Mouse (Mus musculus) bone marrow, adult 2 months (tissue): Measurements from ENCODE around the gene Ccser1. TPM values are rescaled to one million over a fixed set of nuclear protein-coding genes. Genes with fewer than 3 reads are reported as not detected.

Experiments
- H3K27ac ChIP-seq: fragments of 200-500 bp; 2 replicates; pipeline ENCODE4 v1.5.1; 2012; ENCODE audit warnings: low read depth, mild to moderate bottlenecking, control low read depth, inconsistent platforms, low read length; ENCODE audit not compliant: control insufficient read depth, poor library complexity, insufficient read depth
- H3K4me1 ChIP-seq: fragments of 200-500 bp; 2 replicates; pipeline ENCODE4 v1.6.1; 2011; ENCODE audit warnings: low read length; ENCODE audit not compliant: control insufficient read depth, insufficient read depth
- H3K4me3 ChIP-seq: fragments of 200-500 bp; replicated peaks from 2 replicates; pipeline ENCODE3; 2011; ENCODE audit warnings: mild to moderate bottlenecking, low read depth, low read length, control low read depth; ENCODE audit not compliant: control insufficient read depth
- CTCF ChIP-seq: fragments of 200-500 bp; IDR thresholded peaks from 2 replicates; pipeline ENCODE4 v1.5.1; 2011; ENCODE audit warnings: low read length, control low read depth; ENCODE audit not compliant: control insufficient read depth, insufficient read depth
- POLR2A ChIP-seq: fragments of 200-500 bp; IDR thresholded peaks from 2 replicates; pipeline ENCODE4 v1.6.1; 2011; ENCODE audit warnings: low read depth, mild to moderate bottlenecking, control low read depth, low read length, borderline replicate concordance; ENCODE audit not compliant: control insufficient read depth
- WGBS: fragments of 180-500 bp; shearing (Covaris S2); methylation state at CpG from one replicate; pipeline ENCODE4 v1.1.7; 2018; 5-methylcytosine and 5-hydroxymethylcytosine counted together
- polyA plus RNA-seq: library from polyadenylated mRNA; stranded (reverse); fragments of >200 nt; gene quantifications from 2 replicates; pipeline ENCODE4 v1.2.4, GENCODE M21; 2011; ENCODE audit warnings: low replicate concordance; ENCODE audit not compliant: missing spikeins, insufficient read depth, insufficient read length

Gene Ccser1
- polyA plus RNA-seq, 1 experiment = 1.4 TPM

DNA sequence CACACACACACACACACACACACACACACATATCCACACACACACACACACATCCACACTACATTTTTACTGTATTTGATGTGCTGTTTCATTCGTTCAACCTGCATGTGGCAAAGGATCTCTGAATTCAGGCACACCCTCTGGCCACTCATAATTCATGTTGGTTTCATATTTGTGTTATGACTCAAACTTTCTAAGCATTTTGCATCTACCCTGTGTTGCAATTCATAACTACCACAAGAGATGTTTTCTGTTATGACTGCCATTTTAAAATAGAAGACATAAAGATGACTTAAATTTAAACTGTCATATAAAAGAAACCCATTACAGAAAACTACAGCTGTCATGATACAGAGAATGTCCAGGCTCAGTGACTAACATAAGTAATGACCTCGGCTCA, 26.5 kb downstream of the Ccser1 start:
- no peaks in the 10 kb centered on the region for H3K4me1 ChIP-seq
- H3K4me3 ChIP-seq = no peak overlapping the region
- 58% methylated on average over 2 of the region's 2 CpGs for WGBS
- TF ChIP-seq POLR2A (no peak), CTCF (no peak)
- no peak overlapping the region for H3K27ac ChIP-seq

DNA sequence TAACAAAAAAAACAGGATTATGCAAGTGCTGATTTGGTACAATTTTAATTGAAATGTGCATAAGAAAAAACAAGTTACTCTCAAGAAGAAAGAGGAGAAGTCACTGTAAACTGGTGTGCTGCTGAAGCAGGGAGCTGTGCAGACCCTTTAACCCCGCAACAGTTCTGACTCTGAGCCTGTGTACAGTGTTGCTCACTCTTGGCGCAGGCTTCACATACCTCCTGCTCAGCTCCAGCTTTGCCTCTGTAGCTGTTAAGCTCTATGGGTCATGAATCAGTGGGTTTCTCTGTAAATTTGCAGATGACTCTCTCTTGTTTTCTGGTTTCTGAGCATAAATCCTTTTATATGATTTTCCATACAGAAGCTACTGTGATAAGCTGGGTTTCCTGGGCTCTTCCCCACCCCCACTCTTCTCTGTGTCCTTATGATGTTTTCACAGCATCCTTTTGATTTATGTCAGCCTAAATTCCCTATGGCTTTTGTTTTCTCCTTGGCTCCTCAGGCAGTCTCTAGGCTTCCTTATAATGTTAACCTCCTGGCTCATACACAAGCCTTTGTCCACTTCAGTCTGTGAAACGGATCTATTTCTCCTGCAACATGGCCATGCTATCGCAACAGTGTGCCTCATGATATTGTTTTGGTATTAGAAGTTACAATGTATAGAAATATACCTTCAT, 30.1 kb downstream of the Ccser1 start:
- Histone ChIP-seq H3K4me1 (no peaks in the 10 kb centered on the region), H3K4me3 (no peak overlapping the region), H3K27ac (no peak overlapping the region)
- TF ChIP-seq POLR2A = no peak
- no peak for TF ChIP-seq CTCF
- 75% methylated on average over 4 of the region's 4 CpGs for WGBS

DNA sequence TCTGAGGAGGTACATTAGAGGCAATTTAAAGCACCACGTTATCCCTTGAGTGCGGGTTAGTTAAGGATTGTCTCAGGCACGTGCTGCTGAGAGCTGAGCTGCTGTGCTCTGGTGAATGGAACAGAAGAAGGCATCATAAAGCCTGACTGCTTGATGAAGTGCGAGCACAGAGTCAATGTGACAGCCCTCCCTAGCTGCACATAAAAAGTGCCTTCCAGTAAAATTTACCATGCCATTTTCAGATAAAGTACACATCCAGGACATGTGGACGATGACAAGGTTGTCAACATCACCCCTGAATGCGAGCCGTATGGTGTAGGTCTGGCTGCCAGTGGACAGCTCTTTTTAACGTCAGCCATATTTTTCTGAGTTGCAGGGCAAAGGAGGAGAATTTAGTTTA, 35.6 kb downstream of the Ccser1 start:
- TF ChIP-seq CTCF = no peak
- no peak for TF ChIP-seq POLR2A
- H3K4me1 ChIP-seq = no peaks in the 10 kb centered on the region
- no peak overlapping the region for H3K4me3 ChIP-seq
- H3K27ac ChIP-seq = no peak overlapping the region
- WGBS = 81% methylated on average over 8 of the region's 8 CpGs

DNA sequence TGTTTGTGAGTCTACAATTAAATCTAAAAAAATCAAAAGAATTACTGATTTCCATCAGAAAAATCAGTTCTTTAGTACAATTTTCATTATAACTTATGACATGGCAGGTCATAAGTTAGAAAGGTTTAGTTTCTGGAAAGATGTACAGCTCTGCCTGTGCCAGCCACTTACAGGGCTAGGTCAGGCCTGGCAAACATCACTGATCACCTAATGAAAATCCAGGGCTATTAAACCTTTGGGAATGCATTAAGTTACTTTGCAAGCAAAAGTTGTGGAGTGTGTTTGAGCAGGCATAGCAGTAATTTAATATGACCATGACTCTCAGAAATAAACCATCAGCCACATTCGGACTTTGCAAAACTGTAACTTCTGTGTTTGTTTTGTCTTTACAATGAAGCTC, 36.4 kb downstream of the Ccser1 start:
- 71% methylated on average over 1 of the region's 1 CpGs for WGBS
- TF ChIP-seq CTCF (no peak), POLR2A (no peak)
- Histone ChIP-seq H3K27ac (no peak overlapping the region), H3K4me1 (no peaks in the 10 kb centered on the region), H3K4me3 (no peak overlapping the region)

DNA sequence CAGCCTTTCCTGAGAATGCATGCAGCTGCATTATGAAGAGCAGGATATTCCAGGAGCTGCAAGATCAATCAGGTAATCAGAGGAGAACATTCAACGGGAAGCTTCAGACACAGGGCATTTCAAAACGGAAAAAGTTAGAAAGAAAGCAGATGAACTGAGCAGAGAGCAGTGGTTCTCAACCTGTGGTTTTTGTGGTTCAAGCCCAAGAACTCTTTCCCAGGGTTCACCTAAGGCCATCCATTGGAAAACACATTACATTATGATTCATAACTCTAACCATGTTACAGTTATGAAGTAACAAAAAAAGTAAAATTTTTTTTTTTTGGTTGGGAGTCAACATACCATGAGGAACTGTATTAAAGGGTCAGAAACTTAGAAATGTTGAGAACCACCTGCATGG, 37.6 kb downstream of the Ccser1 start:
- TF ChIP-seq CTCF (no peak), POLR2A (no peak)
- Histone ChIP-seq H3K4me1 (no peaks in the 10 kb centered on the region), H3K27ac (no peak overlapping the region), H3K4me3 (no peak overlapping the region)
- WGBS = 5% methylated on average over 2 of the region's 2 CpGs

DNA sequence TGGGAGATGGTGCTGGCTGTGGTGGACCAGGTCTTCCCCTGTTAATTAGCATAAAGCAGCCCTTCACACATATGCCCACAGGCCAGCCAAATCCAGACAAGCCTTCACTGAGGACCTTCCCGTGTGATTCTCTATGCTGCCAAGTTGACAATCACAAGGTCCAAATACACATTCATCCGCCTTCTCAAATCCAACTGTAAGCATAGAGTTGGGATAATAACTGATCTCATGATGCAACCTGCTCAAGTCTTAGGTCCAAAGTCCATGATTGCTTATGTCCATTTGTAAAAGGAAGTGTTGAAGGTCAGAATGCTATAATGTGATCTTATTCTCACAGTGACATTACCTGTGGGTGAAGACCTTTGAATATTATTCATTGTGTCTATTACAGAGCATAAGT, 43.4 kb downstream of the Ccser1 start:
- TF ChIP-seq POLR2A (no peak), CTCF (no peak)
- Histone ChIP-seq H3K4me1 (no peaks in the 10 kb centered on the region), H3K27ac (no peak overlapping the region), H3K4me3 (no peak overlapping the region)
- 71% methylated on average over 2 of the region's 2 CpGs for WGBS

DNA sequence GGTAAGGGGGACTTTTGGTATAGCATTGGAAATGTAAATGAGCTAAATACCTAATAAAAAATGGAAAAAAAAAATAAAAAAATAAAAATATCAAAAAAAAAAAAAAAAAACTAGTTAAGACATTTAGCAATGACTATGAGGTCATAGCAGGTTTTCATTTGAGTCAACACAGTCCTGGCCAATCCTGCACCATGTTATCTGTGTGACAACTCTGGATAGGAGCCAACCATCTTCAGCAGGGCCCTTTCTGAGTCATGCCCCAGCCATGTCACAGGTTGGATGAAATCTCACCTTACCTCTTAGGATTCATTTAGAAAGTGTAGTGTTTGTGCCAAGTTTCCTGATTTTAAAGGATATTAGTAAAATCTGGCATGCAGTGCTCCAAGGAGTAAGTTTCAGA, 45.2 kb downstream of the Ccser1 start:
- no peak overlapping the region for H3K4me3 ChIP-seq
- TF ChIP-seq POLR2A (no peak), CTCF (no peak)
- H3K4me1 ChIP-seq = no peaks in the 10 kb centered on the region
- no peak overlapping the region for H3K27ac ChIP-seq

DNA sequence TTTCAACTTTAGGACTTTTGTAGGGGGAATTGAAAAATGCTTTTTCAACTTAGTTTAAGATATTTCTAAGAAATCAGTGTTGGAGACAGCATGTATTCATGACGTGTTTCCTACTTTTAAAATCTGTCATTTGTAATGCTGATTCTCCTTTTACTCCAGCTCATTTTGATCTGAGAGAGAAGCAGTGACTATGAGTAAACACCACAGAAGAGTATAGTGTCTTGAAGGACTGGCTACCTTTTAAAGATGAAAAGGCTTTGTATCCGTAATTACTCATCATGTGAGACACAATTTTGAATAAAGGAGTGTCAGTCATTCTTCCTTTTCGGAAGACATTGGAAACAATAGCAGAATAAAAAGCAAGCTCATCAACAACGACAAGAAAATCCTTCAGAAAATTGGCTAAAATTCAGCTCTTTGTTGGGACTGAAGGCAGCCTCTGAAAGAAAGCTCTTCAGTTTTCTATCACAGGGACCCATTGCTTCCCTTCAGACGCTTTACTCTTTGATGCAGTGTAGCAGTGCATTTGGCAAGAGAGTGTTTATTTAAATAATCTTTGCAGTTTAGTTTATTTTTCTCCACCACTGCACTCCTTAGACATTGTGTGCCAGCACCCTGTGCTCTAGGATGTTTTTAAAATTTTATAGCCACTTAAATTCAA, 50.1 kb downstream of the Ccser1 start:
- 70% methylated on average over 5 of the region's 5 CpGs for WGBS
- H3K27ac ChIP-seq = no peak overlapping the region
- TF ChIP-seq POLR2A (no peak), CTCF (no peak)
- no peak overlapping the region for H3K4me3 ChIP-seq
- H3K4me1 ChIP-seq = no peaks in the 10 kb centered on the region
